Comparison of ENCODE assay signal across 7 mouse cellular contexts in the genomic region with DNA sequence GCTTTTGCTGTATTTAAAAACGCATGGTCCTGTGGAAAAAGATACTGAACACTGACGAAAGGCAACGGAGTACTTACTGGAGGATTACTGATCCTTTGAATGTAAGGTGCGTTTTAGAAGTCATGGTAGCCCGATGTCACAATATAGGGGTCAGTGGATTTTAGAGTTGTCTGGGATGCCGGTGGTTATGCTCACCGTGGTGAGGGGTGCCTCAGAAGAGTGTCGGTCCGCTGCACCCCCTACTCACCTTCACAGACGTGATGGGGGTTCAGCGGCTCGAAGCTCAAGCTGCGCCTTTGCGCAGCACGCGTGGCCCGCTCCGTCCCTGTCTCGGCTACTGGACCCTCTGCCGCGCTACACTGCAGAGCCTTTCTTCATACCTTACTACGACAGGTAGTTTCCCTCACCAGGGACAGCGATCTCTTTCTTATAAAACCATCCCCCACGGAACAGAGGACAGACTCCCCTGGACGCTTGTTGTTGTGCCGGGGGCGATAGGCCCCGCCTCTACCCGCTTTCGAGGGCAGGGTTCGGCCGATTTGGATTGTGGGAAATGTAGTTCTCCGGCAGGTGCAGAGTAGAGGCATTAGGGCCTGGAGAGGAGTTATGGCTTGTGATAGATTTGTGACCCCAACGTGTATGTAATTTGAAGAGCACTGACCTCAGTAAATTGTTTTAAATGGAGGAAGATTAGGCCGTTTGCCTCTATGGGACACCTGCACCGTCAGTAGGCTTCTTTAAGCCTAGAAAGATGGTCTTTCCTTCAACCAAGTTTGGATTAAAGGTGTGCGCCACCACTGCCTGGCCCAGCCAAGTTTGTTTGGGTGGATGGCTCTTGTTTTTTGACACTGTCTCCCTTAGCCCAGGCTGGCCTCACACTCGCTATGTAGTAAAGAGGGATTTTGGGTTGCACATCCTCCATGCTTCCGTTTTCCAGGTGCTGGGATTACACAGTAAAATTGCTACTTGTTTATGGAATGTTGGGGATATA. TPM values are rescaled to one million over a fixed set of nuclear protein-coding genes. Genes with fewer than 3 reads are reported as not detected.
DNase-seq lines count a peak whose midpoint lies in the region; ATAC-seq lines count a peak whose summit lies in the region.

A gene (minus strand): TSS at position 516 of the 991 bp plus-strand sequence.

- no peaks in the 10 kb centered on the region for H3K27me3 ChIP-seq in embryonic facial prominence, embryonic 11.5 days (ENCODE audit: control insufficient read depth, insufficient read depth, low read length)
- no peaks in the 10 kb centered on the region for H3K27me3 ChIP-seq in limb, embryonic 11.5 days (ENCODE audit: control insufficient read depth, insufficient read depth, low read length)
- no peaks in the 10 kb centered on the region for H3K27me3 ChIP-seq in midbrain, embryonic 13.5 days

- no peak within 1 kb of the TSS for H3K27ac ChIP-seq in embryonic facial prominence, embryonic 11.5 days (replicated peaks; ENCODE audit: low read depth, low read length)
- H3K27ac ChIP-seq in limb, embryonic 11.5 days (replicated peaks; ENCODE audit: low read depth, low read length) = no peak within 1 kb of the TSS
- H3K27ac ChIP-seq in midbrain, embryonic 13.5 days = no peak within 1 kb of the TSS

- no peaks in the 10 kb centered on the region for H3K9me3 ChIP-seq in embryonic facial prominence, embryonic 11.5 days (replicated peaks; ENCODE audit: control insufficient read depth, low read length)
- no peaks in the 10 kb centered on the region for H3K9me3 ChIP-seq in limb, embryonic 11.5 days (ENCODE audit: control insufficient read depth, low read length)
- H3K9me3 ChIP-seq in midbrain, embryonic 13.5 days = no peaks in the 10 kb centered on the region

- 9% methylated on average over 39 of the region's 39 CpGs for WGBS in embryonic facial prominence, embryonic 11.5 days
- WGBS in limb, embryonic 11.5 days = 9% methylated on average over 39 of the region's 39 CpGs
- 12% methylated on average over 39 of the region's 39 CpGs for WGBS in midbrain, embryonic 13.5 days

- H3K4me1 ChIP-seq in embryonic facial prominence, embryonic 11.5 days (ENCODE audit: control insufficient read depth, insufficient read depth, low read length) = no peaks in the 10 kb centered on the region
- no peaks in the 10 kb centered on the region for H3K4me1 ChIP-seq in limb, embryonic 11.5 days (ENCODE audit: control insufficient read depth, insufficient read depth, low read length)
- peaks cover 5% of the 10 kb centered on the region for H3K4me1 ChIP-seq in midbrain, embryonic 13.5 days (replicated peaks)

- H3K4me2 ChIP-seq in embryonic facial prominence, embryonic 11.5 days (ENCODE audit: low read depth, low read length) = peak within 1 kb of the TSS; percentile 87
- peak within 1 kb of the TSS; percentile 84 for H3K4me2 ChIP-seq in limb, embryonic 11.5 days (ENCODE audit: low read depth, severe bottlenecking)
- peak within 1 kb of the TSS; percentile 71 for H3K4me2 ChIP-seq in midbrain, embryonic 13.5 days (replicated peaks)

- DNase-seq in adrenal gland, postnatal 25 days = peak; percentile 76
- peak; percentile 88 for DNase-seq in embryonic facial prominence, embryonic 11.5 days (ENCODE audit: low spot score)
- DNase-seq in heart, adult 11 months = peak; percentile 98
- peak; percentile 88 for DNase-seq in kidney, adult 18-20 months
- DNase-seq in limb, embryonic 11.5 days (ENCODE audit: low spot score) = peak; percentile 84
- DNase-seq in spleen, adult 12 weeks (ENCODE audit: low spot score) = peak; percentile 71

- peak within 1 kb of the TSS; percentile 66 for H3K9ac ChIP-seq in embryonic facial prominence, embryonic 11.5 days (replicated peaks; ENCODE audit: low read length)
- peak within 1 kb of the TSS; percentile 61 for H3K9ac ChIP-seq in limb, embryonic 11.5 days (ENCODE audit: low read length)
- peak within 1 kb of the TSS; percentile 74 for H3K9ac ChIP-seq in midbrain, embryonic 13.5 days (replicated peaks)

- peaks cover 2% of the 10 kb centered on the region for H3K36me3 ChIP-seq in embryonic facial prominence, embryonic 11.5 days (replicated peaks; ENCODE audit: control insufficient read depth, insufficient read depth, low read depth, low read length)
- peaks cover 9% of the 10 kb centered on the region; the same call in 1 of the 2 replicates for H3K36me3 ChIP-seq in limb, embryonic 11.5 days (ENCODE audit: control insufficient read depth, insufficient read depth, low read length)
- H3K36me3 ChIP-seq in midbrain, embryonic 13.5 days = peaks cover 37% of the 10 kb centered on the region

- H3K4me3 ChIP-seq in embryonic facial prominence, embryonic 11.5 days (ENCODE audit: low read depth, low read length) = peak within 1 kb of the TSS; percentile 66
- peak within 1 kb of the TSS; percentile 67 for H3K4me3 ChIP-seq in limb, embryonic 11.5 days (ENCODE audit: low read depth, low read length)
- H3K4me3 ChIP-seq in midbrain, embryonic 13.5 days (replicated peaks) = peak within 1 kb of the TSS; percentile 58

- ATAC-seq in embryonic facial prominence, embryonic 11.5 days (replicated peaks; ENCODE audit: insufficient number of reproducible peaks, low FRiP score, low TSS enrichment, low read depth) = peak; percentile 85
- peak; percentile 79 for ATAC-seq in limb, embryonic 11.5 days (ENCODE audit: insufficient number of reproducible peaks, low FRiP score, low TSS enrichment, low read depth)
- peak; percentile 97 for ATAC-seq in midbrain, embryonic 13.5 days

RNA-seq across cellular contexts. Expression of the gene that starts here (rescaled TPM):
- total RNA-seq in adrenal gland, postnatal 25 days (2021) = 14.5 and 17.1 TPM in 2 replicates
- polyA plus RNA-seq in embryonic facial prominence, embryonic 11.5 days (2014; fragmentation: Nextera tagmentation; extraction: Ambion mirVana) = 3.5 and 4.7 TPM in 2 replicates
- 3.9 and 6.4 TPM in 2 replicates for polyA plus RNA-seq in limb, embryonic 11.5 days (2014; fragmentation: Nextera tagmentation; extraction: Ambion mirVana)
- polyA plus RNA-seq in midbrain, embryonic 13.5 days (2015; fragmentation: Nextera tagmentation; extraction: Ambion mirVana) = 7.2 and 8.0 TPM in 2 replicates
